Mouse (Mus musculus) embryonic facial prominence, embryonic 15.5 days (tissue): ENCODE measurements around the gene Etl4. TPM values are rescaled to one million over a fixed set of nuclear protein-coding genes. Genes with fewer than 3 reads are reported as not detected.
"Not testable (repeated sequence)": the region's sequence is repeated elsewhere in the genome, so short reads cannot be mapped to it uniquely, and the experiment has no call there.

Experiments
- ATAC-seq: fragments of 200-750 bp; cut with Nextera tagmentation; 2 replicates; pipeline ENCODE4 v1.8.0; 2017; ENCODE audit warnings: low read depth, moderate TSS enrichment; ENCODE audit not compliant: insufficient number of reproducible peaks, low FRiP score, low TSS enrichment
- H3K27ac ChIP-seq: fragments of 300-500 bp; sonication (generic); replicated peaks from 2 replicates; pipeline ENCODE4 v1.5.1; 2015; ENCODE audit warnings: mild to moderate bottlenecking, inconsistent platforms
- H3K27me3 ChIP-seq: fragments of 300-500 bp; sonication (generic); 2 replicates; pipeline ENCODE4 v1.6.1; 2015; ENCODE audit warnings: inconsistent platforms
- H3K36me3 ChIP-seq: fragments of 300-500 bp; sonication (generic); 2 replicates; pipeline ENCODE4 v1.6.1; 2015; ENCODE audit warnings: mild to moderate bottlenecking, inconsistent platforms
- H3K4me1 ChIP-seq: fragments of 300-500 bp; sonication (generic); 2 replicates; pipeline ENCODE4 v1.6.1; 2015; ENCODE audit warnings: inconsistent platforms
- H3K4me2 ChIP-seq: fragments of 300-500 bp; sonication (generic); replicated peaks from 2 replicates; pipeline ENCODE4 v1.6.1; 2015; ENCODE audit warnings: mild to moderate bottlenecking, inconsistent platforms
- H3K4me3 ChIP-seq: fragments of 300-500 bp; sonication (generic); replicated peaks from 2 replicates; pipeline ENCODE4 v1.5.1; 2015; ENCODE audit warnings: mild to moderate bottlenecking, inconsistent platforms
- H3K9ac ChIP-seq: fragments of 300-500 bp; sonication (generic); 2 replicates; pipeline ENCODE4 v1.6.1; 2015; ENCODE audit warnings: inconsistent platforms
- H3K9me3 ChIP-seq: fragments of 300-500 bp; sonication (generic); replicated peaks from 2 replicates; pipeline ENCODE4 v1.6.1; 2016; ENCODE audit warnings: inconsistent platforms
- WGBS: fragments of 180-500 bp; shearing (Covaris S2); methylation state at CpG from one replicate; pipeline ENCODE4 v1.1.7; 2015; 5-methylcytosine and 5-hydroxymethylcytosine counted together
- polyA plus RNA-seq: library from polyadenylated mRNA; unstranded; fragments of >200 nt; fragmentation: Nextera tagmentation; extraction: Ambion mirVana; gene quantifications from 2 replicates; pipeline ENCODE4 v1.2.1, GENCODE M21; 2015

The Etl4 gene
- polyA plus RNA-seq, 1 experiment from 2014 or later = 39.0 TPM

DNA sequence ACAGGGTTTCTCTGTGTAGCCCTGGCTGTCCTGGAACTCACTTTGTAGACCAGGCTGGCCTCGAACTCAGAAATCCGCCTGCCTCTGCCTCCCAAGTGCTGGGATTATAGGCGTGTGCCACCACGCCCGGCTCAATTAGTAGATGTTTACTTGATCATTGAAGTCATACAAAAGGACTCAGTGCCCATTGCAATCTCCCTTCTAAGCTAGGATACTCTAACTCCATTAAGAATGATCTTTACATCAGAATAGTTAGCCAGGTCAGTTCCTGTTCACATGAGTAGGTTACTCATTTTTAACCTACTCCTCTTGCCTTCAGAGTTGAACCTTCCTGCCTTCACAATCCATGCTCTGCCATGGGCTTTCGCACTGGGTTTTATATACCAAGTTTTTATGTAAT is 772.6 kb downstream of the Etl4 start:
- WGBS = 93% methylated on average over 6 of the region's 6 CpGs
- H3K27ac ChIP-seq = not testable (repeated sequence)

DNA sequence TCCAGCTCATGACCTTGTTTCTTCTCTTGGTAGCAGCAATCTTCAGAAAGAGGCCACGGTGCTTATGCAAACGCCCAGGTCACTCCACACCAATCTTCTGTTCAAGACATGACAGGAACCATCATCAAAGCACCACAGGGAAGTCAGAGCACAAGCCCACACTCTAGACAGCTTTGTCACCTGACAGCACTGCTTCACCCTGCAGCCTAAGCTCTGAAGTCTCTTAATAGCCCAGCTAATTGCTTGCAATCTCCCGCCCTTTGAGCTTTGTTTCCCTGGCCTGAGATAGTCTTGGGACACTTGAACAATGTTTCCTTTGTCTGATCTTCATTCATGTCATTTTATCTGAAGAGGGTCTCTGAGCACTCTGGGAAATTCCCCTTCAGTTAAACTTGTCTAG is 779.8 kb downstream of the Etl4 start:
- Histone ChIP-seq H3K27me3 (no peaks in the 10 kb centered on the region), H3K36me3 (no peaks in the 10 kb centered on the region), H3K27ac (no peak overlapping the region), H3K9ac (no peak overlapping the region), H3K4me3 (no peak overlapping the region), H3K4me2 (no peak overlapping the region), H3K9me3 (no peaks in the 10 kb centered on the region), H3K4me1 (no peaks in the 10 kb centered on the region)
- no peak for ATAC-seq
- WGBS = 33% methylated on average over 3 of the region's 3 CpGs

More for the DNA sequence above, 772.6 kb downstream of the Etl4 start:
- not testable (repeated sequence) for H3K9me3 ChIP-seq, H3K4me3 ChIP-seq, ATAC-seq, H3K27me3 ChIP-seq, H3K9ac ChIP-seq, H3K4me2 ChIP-seq, H3K36me3 ChIP-seq, H3K4me1 ChIP-seq

- no peak overlapping the region for H3K4me2 ChIP-seq
- no peaks in the 10 kb centered on the region for H3K27me3 ChIP-seq
- no peak overlapping the region for H3K4me3 ChIP-seq
- no peak overlapping the region for H3K9ac ChIP-seq
- no peak for ATAC-seq
- H3K4me1 ChIP-seq = no peaks in the 10 kb centered on the region
- WGBS = 73% methylated on average over 3 of the region's 3 CpGs
- H3K9me3 ChIP-seq = no peaks in the 10 kb centered on the region
- no peaks in the 10 kb centered on the region for H3K36me3 ChIP-seq
- no peak overlapping the region for H3K27ac ChIP-seq
Observed at GRCm38 (mm10) chr2:20692898-20693297, 783.3 kb downstream of the Etl4 start.

- ATAC-seq = no peak; the same call in 1 of the 2 replicates
- no peak overlapping the region for H3K27ac ChIP-seq
- WGBS = 93% methylated on average over 1 of the region's 1 CpGs
Observed at GRCm38 (mm10) chr2:20693772-20694171, 784.2 kb downstream of the Etl4 start.

DNA sequence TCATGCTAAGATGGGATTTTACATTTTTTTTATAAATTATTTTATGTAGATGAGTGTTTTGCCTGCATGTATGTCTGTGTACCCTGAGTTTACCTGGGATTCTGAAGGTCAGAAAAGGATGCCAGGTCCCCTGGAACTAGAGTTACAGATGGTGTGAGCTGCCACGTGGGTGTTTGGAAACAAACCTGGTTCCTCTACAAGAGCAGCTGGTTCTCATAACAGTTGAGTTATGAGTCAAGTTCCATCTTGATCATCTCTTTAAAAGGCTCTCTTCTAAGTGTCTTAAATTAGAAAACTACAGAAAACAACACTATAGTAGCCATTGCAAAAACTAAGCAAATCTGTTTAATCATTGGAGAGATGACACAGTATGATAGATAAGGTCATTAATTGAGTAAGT is 788.1 kb downstream of the Etl4 start:
- Histone ChIP-seq H3K9ac (no peak overlapping the region), H3K4me2 (no peak overlapping the region), H3K27ac (no peak overlapping the region), H3K9me3 (no peaks in the 10 kb centered on the region), H3K36me3 (no peaks in the 10 kb centered on the region), H3K27me3 (no peaks in the 10 kb centered on the region), H3K4me3 (no peak overlapping the region), H3K4me1 (no peaks in the 10 kb centered on the region)
- WGBS = 44% methylated on average over 1 of the region's 1 CpGs
- ATAC-seq = no peak

More at GRCm38 (mm10) chr2:20693772-20694171, 784.2 kb downstream of the Etl4 start:
- Histone ChIP-seq H3K4me3 (no peak overlapping the region), H3K9ac (no peak overlapping the region), H3K4me2 (no peak overlapping the region), H3K9me3 (no peaks in the 10 kb centered on the region), H3K36me3 (no peaks in the 10 kb centered on the region), H3K27me3 (no peaks in the 10 kb centered on the region), H3K4me1 (no peaks in the 10 kb centered on the region)

GRCm38 (mm10) chr2:20705110-20705509 is 795.5 kb downstream of the Etl4 start:
- Histone ChIP-seq H3K4me2 (no peak overlapping the region), H3K9ac (no peak overlapping the region), H3K36me3 (peaks cover 3% of the 10 kb centered on the region), H3K9me3 (no peaks in the 10 kb centered on the region), H3K27me3 (no peaks in the 10 kb centered on the region), H3K4me1 (no peaks in the 10 kb centered on the region), H3K27ac (no peak overlapping the region), H3K4me3 (no peak overlapping the region)
- ATAC-seq = no peak
- 66% methylated on average over 4 of the region's 4 CpGs for WGBS

DNA sequence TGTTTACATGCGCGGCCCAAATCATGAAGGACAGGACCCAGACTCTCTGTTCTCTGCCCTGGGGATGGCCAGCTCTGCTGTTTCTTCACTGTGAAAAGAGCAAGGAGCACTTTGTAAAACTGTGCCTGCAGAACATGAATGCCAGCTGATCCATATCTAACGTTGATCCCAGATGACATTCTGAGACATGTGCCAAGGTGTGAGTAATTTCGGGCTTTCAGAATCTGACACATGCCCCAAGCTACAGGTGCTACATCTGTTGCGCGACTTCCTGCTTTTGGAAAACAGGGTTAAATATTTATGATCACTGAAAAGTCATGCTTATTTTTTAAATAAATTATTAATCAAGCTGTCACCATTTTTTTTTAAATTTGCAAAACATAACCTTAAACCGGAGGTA is 801.0 kb downstream of the Etl4 start:
- Histone ChIP-seq H3K4me3 (no peak overlapping the region), H3K9ac (no peak overlapping the region), H3K36me3 (peaks cover 3% of the 10 kb centered on the region), H3K4me1 (no peaks in the 10 kb centered on the region), H3K27me3 (no peaks in the 10 kb centered on the region), H3K27ac (no peak overlapping the region), H3K4me2 (no peak overlapping the region), H3K9me3 (no peaks in the 10 kb centered on the region)
- no peak for ATAC-seq
- WGBS = 75% methylated on average over 7 of the region's 7 CpGs

- no peak for ATAC-seq
- peaks cover 3% of the 10 kb centered on the region for H3K36me3 ChIP-seq
- no peak overlapping the region for H3K4me3 ChIP-seq
- H3K9me3 ChIP-seq = no peaks in the 10 kb centered on the region
- no peaks in the 10 kb centered on the region for H3K27me3 ChIP-seq
- H3K27ac ChIP-seq = no peak overlapping the region
- WGBS = 57% methylated on average over 2 of the region's 2 CpGs
- no peaks in the 10 kb centered on the region for H3K4me1 ChIP-seq
- no peak overlapping the region for H3K9ac ChIP-seq
- H3K4me2 ChIP-seq = no peak overlapping the region
Observed at GRCm38 (mm10) chr2:20711024-20711423, 801.4 kb downstream of the Etl4 start.

DNA sequence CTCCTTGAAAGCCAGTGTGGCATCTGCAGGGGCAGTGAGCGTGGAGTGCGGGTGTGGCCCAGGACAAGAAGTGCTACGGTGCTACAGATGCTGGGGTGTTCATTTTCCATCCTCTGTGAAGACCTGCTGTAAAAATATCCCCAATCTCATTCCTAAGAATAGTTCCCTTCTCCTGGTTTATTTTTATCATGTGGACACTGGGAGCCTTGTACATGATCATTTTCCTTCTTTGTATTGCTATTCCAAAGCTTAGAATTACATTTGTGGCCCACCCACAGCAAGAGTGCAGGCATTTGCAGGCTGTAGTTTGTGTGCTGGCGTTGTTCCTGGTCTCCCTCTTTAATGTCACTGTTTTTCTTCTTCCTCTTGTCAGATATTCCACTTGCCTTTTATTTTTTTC is 809.5 kb downstream of the Etl4 start:
- H3K9ac ChIP-seq = no peak overlapping the region
- no peaks in the 10 kb centered on the region for H3K36me3 ChIP-seq
- H3K4me3 ChIP-seq = no peak overlapping the region
- peaks cover 17% of the 10 kb centered on the region for H3K4me1 ChIP-seq
- H3K27ac ChIP-seq = no peak overlapping the region
- WGBS = 74% methylated on average over 4 of the region's 4 CpGs
- H3K27me3 ChIP-seq = no peaks in the 10 kb centered on the region
- H3K4me2 ChIP-seq = no peak overlapping the region
- H3K9me3 ChIP-seq = no peaks in the 10 kb centered on the region
- peak; percentile 63; the same call in 1 of the 2 replicates for ATAC-seq

DNA sequence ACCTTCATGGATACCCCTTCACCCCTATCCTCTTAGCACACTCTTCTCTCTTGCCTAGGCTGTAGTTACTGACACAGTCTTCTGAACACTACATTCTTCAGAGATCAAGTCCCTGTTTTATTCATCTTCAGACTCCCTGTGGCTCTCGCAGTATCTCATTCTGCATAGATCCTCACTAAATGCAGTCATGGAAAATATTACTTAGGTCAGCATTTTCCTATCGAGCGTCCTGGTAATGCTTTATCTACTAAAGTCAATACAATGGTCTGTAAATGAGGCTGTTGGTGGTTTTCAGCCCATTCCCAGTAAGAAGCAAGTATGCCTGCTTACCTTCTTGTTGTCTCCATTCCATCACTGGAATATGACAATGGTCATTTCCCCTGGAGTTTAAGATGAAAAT is 811.5 kb downstream of the Etl4 start:
- Histone ChIP-seq H3K27ac (no peak overlapping the region), H3K27me3 (no peaks in the 10 kb centered on the region), H3K4me2 (no peak overlapping the region), H3K4me1 (peaks cover 21% of the 10 kb centered on the region), H3K9me3 (no peaks in the 10 kb centered on the region), H3K9ac (no peak overlapping the region), H3K36me3 (no peaks in the 10 kb centered on the region), H3K4me3 (no peak overlapping the region)
- no peak for ATAC-seq
- WGBS = 83% methylated on average over 3 of the region's 3 CpGs

DNA sequence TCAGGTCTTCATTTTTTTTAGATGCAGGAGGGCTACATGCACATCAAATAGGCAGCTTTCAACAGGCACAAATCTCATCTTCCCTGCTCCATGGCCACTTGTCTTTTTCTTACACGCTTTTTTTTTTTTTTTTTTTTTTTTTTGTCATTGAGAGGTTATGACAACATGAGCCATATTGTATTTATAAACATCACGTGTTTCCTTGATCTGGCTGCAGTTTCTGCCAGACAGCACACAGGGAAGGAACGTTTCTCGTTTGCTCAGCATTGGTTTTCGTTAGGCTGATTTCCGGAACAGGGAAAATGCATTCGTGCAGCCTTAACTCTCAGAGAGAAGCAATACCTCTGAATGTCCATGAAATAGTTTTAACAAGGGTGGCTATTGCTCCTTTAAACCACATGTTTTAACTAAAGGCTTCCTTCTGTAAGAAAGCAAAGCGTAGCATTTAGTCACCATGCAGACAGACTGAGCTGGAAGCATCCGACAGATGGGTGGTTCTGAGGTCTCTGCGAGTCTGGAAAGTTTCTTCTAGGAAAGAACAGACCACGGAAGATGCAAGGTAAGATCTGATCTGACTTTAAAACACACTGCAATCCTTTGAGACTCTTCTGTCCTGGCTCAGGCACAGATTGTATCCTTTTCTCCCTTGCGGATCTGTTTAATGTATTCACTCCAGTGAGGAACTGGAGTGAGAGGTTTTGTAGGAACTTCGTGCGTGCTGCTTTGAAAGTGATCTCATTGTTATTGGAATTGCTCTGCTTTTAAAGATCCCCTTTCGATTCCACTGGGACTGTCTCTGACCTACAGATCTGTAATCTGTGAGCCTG is 812.8 kb downstream of the Etl4 start:
- peak overlapping the region; percentile 76 for H3K27ac ChIP-seq
- WGBS = 15% methylated on average over 15 of the region's 15 CpGs
- H3K4me2 ChIP-seq = peak overlapping the region; percentile 45
- H3K4me1 ChIP-seq = peaks cover 21% of the 10 kb centered on the region
- peak overlapping the region; percentile 0; the same call in 1 of the 2 replicates for H3K9ac ChIP-seq
- peak overlapping the region; percentile 34 for H3K4me3 ChIP-seq
- H3K9me3 ChIP-seq = no peaks in the 10 kb centered on the region
- no peaks in the 10 kb centered on the region for H3K27me3 ChIP-seq
- no peaks in the 10 kb centered on the region for H3K36me3 ChIP-seq
- ATAC-seq = peak; percentile 13; the same call in 1 of the 2 replicates
